Mouse (Mus musculus): Measurements from ENCODE around the gene Spocd1. TPM values are rescaled to one million over a fixed set of nuclear protein-coding genes. Genes with fewer than 3 reads are reported as not detected.

Spocd1 gene
- total RNA-seq, 1 experiment: 0.13 TPM

- no peak overlapping the region for H3K27ac ChIP-seq (ENCODE audit: insufficient read depth, low read depth, low read length, poor library complexity, severe bottlenecking)
- H3K4me3 ChIP-seq (ENCODE audit: insufficient read depth in 1 of 2, low read depth in 1 of 2, low read length in 2 of 2, poor library complexity in 1 of 2, severe bottlenecking in 1 of 2): no peak overlapping the region
- H3K4me1 ChIP-seq (ENCODE audit: control insufficient read depth in 2 of 2, insufficient read depth in 2 of 2, low read length in 2 of 2, poor library complexity in 1 of 2): no peaks in the 10 kb centered on the region
- no peak for DNase-seq (ENCODE audit: low read depth, low spot score)
- H3K9ac ChIP-seq (ENCODE audit: insufficient read depth, low read depth, low read length, poor library complexity, severe bottlenecking): no peak overlapping the region
- in situ Hi-C loops (cut with MboI; ENCODE audit: low sequenced_read_pairs in 2 of 2, unreplicated experiment in 2 of 2): loop anchor here in 1 of 2 experiments (5.0 kb wide), 1 partner anchor 142 kb away; no protein-coding TSS in a partner anchor
- H3K9me3 ChIP-seq (ENCODE audit: control insufficient read depth, insufficient read depth, low read depth, low read length): no peaks in the 10 kb centered on the region
- no peaks in the 10 kb centered on the region for H3K36me3 ChIP-seq (ENCODE audit: control insufficient read depth, insufficient read depth, low read length, poor library complexity, severe bottlenecking)
- no peak for TF ChIP-seq ZC3H11A (IDR thresholded peaks at IDR 0.05; ENCODE audit: borderline replicate concordance, low read depth, low read length)
- no peak for TF ChIP-seq CHD2 (IDR thresholded peaks at IDR 0.05; ENCODE audit: low read depth, low read length)
- no peak for TF ChIP-seq ZNF384 (IDR thresholded peaks at IDR 0.05; ENCODE audit: low read depth, low read length)
- no peak for TF ChIP-seq HCFC1 (IDR thresholded peaks at IDR 0.05; ENCODE audit: borderline replicate concordance, insufficient read depth, low read length)
- no peak for TF ChIP-seq MAFK (IDR thresholded peaks at IDR 0.05; ENCODE audit: insufficient read depth, low read depth, low read length)
These were observed 4.4 kb upstream of the Spocd1 start for GRCm38 (mm10) chr4:129924694-129925093.

DNA sequence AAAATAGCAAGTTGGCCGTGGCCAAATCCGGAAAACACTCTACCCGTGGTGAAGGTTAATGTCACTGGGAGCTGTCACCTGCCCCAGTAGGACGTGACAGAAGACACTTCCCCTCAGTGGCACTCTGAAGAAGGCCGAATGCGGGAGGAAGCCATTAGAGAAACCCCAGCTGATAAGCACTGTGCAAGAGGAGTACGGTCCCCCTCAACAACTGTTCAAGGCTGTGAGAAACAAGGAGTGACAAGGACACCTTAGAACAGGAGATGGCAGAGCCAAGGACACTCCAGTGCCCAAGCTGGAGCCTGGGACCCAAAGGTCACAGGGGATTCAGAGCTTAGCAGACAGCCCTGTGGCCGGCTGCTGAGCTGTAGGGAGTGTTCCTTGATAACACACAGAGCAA lies 2.5 kb upstream of the Spocd1 start:
- no peaks in the 10 kb centered on the region for H3K36me3 ChIP-seq (ENCODE audit: control insufficient read depth, insufficient read depth, low read length, poor library complexity, severe bottlenecking)
- H3K4me3 ChIP-seq (ENCODE audit: insufficient read depth in 1 of 2, low read depth in 1 of 2, low read length in 2 of 2, poor library complexity in 1 of 2, severe bottlenecking in 1 of 2): no peak overlapping the region
- in situ Hi-C loops (cut with MboI; ENCODE audit: low sequenced_read_pairs in 2 of 2, unreplicated experiment in 2 of 2): loop anchor here in 1 of 2 experiments (5.0 kb wide), 1 partner anchor 144 kb away; no protein-coding TSS in a partner anchor
- no peak overlapping the region for H3K9ac ChIP-seq (ENCODE audit: insufficient read depth, low read depth, low read length, poor library complexity, severe bottlenecking)
- TF ChIP-seq ZC3H11A (IDR thresholded peaks at IDR 0.05; ENCODE audit: borderline replicate concordance, low read depth, low read length) (no peak), HCFC1 (IDR thresholded peaks at IDR 0.05; ENCODE audit: borderline replicate concordance, insufficient read depth, low read length) (no peak), MAFK (IDR thresholded peaks at IDR 0.05; ENCODE audit: insufficient read depth, low read depth, low read length) (no peak)
- no peaks in the 10 kb centered on the region for H3K4me1 ChIP-seq (ENCODE audit: control insufficient read depth in 2 of 2, insufficient read depth in 2 of 2, low read length in 2 of 2, poor library complexity in 1 of 2)
- DNase-seq (ENCODE audit: low read depth, low spot score): no peak
- H3K27ac ChIP-seq (ENCODE audit: insufficient read depth, low read depth, low read length, poor library complexity, severe bottlenecking): no peak overlapping the region
- no peaks in the 10 kb centered on the region for H3K9me3 ChIP-seq (ENCODE audit: control insufficient read depth, insufficient read depth, low read depth, low read length)

GRCm38 (mm10) chr4:129927091-129927490 lies 2.0 kb upstream of the Spocd1 start:
- H3K9ac ChIP-seq (ENCODE audit: insufficient read depth, low read depth, low read length, poor library complexity, severe bottlenecking): no peak overlapping the region
- DNase-seq (ENCODE audit: low read depth, low spot score): no peak
- H3K36me3 ChIP-seq (ENCODE audit: control insufficient read depth, insufficient read depth, low read length, poor library complexity, severe bottlenecking): no peaks in the 10 kb centered on the region
- TF ChIP-seq MAFK (IDR thresholded peaks at IDR 0.05; ENCODE audit: insufficient read depth, low read depth, low read length): no peak
- TF ChIP-seq ZC3H11A (IDR thresholded peaks at IDR 0.05; ENCODE audit: borderline replicate concordance, low read depth, low read length): no peak
- no peak for TF ChIP-seq CHD2 (IDR thresholded peaks at IDR 0.05; ENCODE audit: low read depth, low read length)
- no peak for TF ChIP-seq HCFC1 (IDR thresholded peaks at IDR 0.05; ENCODE audit: borderline replicate concordance, insufficient read depth, low read length)
- no peak for TF ChIP-seq ZNF384 (IDR thresholded peaks at IDR 0.05; ENCODE audit: low read depth, low read length)
- H3K27ac ChIP-seq (ENCODE audit: insufficient read depth, low read depth, low read length, poor library complexity, severe bottlenecking): no peak overlapping the region
- in situ Hi-C loops (cut with MboI; ENCODE audit: low sequenced_read_pairs in 2 of 2, unreplicated experiment in 2 of 2): loop anchor here in 1 of 2 experiments (5.0 kb wide), 1 partner anchor 145 kb away; no protein-coding TSS in a partner anchor
- H3K9me3 ChIP-seq (ENCODE audit: control insufficient read depth, insufficient read depth, low read depth, low read length): no peaks in the 10 kb centered on the region
- H3K4me3 ChIP-seq (ENCODE audit: insufficient read depth in 1 of 2, low read depth in 1 of 2, low read length in 2 of 2, poor library complexity in 1 of 2, severe bottlenecking in 1 of 2): no peak overlapping the region
- no peaks in the 10 kb centered on the region for H3K4me1 ChIP-seq (ENCODE audit: control insufficient read depth in 2 of 2, insufficient read depth in 2 of 2, low read length in 2 of 2, poor library complexity in 1 of 2)

- Histone ChIP-seq H3K4me3 (ENCODE audit: insufficient read depth in 1 of 2, low read depth in 1 of 2, low read length in 2 of 2, poor library complexity in 1 of 2, severe bottlenecking in 1 of 2) (no peak overlapping the region), H3K27ac (ENCODE audit: insufficient read depth, low read depth, low read length, poor library complexity, severe bottlenecking) (no peak overlapping the region), H3K36me3 (ENCODE audit: control insufficient read depth, insufficient read depth, low read length, poor library complexity, severe bottlenecking) (no peaks in the 10 kb centered on the region), H3K9me3 (ENCODE audit: control insufficient read depth, insufficient read depth, low read depth, low read length) (no peaks in the 10 kb centered on the region), H3K9ac (ENCODE audit: insufficient read depth, low read depth, low read length, poor library complexity, severe bottlenecking) (no peak overlapping the region), H3K4me1 (ENCODE audit: control insufficient read depth in 2 of 2, insufficient read depth in 2 of 2, low read length in 2 of 2, poor library complexity in 1 of 2) (no peaks in the 10 kb centered on the region)
- DNase-seq (ENCODE audit: low read depth, low spot score): peak; percentile 59
- in situ Hi-C loops (cut with MboI; ENCODE audit: low sequenced_read_pairs in 2 of 2, unreplicated experiment in 2 of 2): loop anchor here in 1 of 2 experiments (5.0 kb wide), 1 partner anchor 146 kb away; no protein-coding TSS in a partner anchor
- TF ChIP-seq ZC3H11A (IDR thresholded peaks at IDR 0.05; ENCODE audit: borderline replicate concordance, low read depth, low read length) (peak; percentile 79; the same call in 1 of the 2 replicates), CHD2 (IDR thresholded peaks at IDR 0.05; ENCODE audit: low read depth, low read length) (no peak)
These were observed 811 bp upstream of the Spocd1 start for GRCm38 (mm10) chr4:129928124-129928751.

DNA sequence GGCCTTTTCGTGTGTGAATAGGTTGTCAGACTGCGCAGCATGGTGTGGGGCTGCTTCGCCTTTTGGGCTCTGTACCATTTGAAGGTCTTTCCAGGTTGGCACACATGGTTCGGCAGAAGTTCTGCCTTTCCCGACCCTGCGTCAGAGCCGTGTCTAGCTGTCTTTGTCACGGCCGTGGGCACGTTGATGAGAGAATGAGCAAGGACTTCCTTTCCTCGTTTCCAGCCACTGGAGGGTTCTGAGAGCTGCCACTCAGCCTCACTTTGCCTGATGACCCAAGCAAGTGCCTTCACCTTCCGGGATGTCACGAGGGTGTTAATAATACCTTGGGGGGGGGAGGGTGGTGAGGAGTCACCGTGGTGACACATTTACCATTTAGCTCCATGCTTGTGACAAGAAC lies 4.6 kb downstream of the Spocd1 start:
- in situ Hi-C loops (cut with MboI; ENCODE audit: low sequenced_read_pairs in 2 of 2, unreplicated experiment in 2 of 2): no loop called here
- TF ChIP-seq CHD2 (IDR thresholded peaks at IDR 0.05; ENCODE audit: low read depth, low read length) (no peak), ZC3H11A (IDR thresholded peaks at IDR 0.05; ENCODE audit: borderline replicate concordance, low read depth, low read length) (no peak), MAFK (IDR thresholded peaks at IDR 0.05; ENCODE audit: insufficient read depth, low read depth, low read length) (no peak), ZNF384 (IDR thresholded peaks at IDR 0.05; ENCODE audit: low read depth, low read length) (no peak), HCFC1 (IDR thresholded peaks at IDR 0.05; ENCODE audit: borderline replicate concordance, insufficient read depth, low read length) (no peak)
- no peak overlapping the region for H3K4me3 ChIP-seq (ENCODE audit: insufficient read depth in 1 of 2, low read depth in 1 of 2, low read length in 2 of 2, poor library complexity in 1 of 2, severe bottlenecking in 1 of 2)
- no peak overlapping the region for H3K9ac ChIP-seq (ENCODE audit: insufficient read depth, low read depth, low read length, poor library complexity, severe bottlenecking)
- H3K27ac ChIP-seq (ENCODE audit: insufficient read depth, low read depth, low read length, poor library complexity, severe bottlenecking): no peak overlapping the region
- no peaks in the 10 kb centered on the region for H3K36me3 ChIP-seq (ENCODE audit: control insufficient read depth, insufficient read depth, low read length, poor library complexity, severe bottlenecking)
- no peaks in the 10 kb centered on the region for H3K9me3 ChIP-seq (ENCODE audit: control insufficient read depth, insufficient read depth, low read depth, low read length)
- H3K4me1 ChIP-seq (ENCODE audit: control insufficient read depth in 2 of 2, insufficient read depth in 2 of 2, low read length in 2 of 2, poor library complexity in 1 of 2): no peaks in the 10 kb centered on the region
- no peak for DNase-seq (ENCODE audit: low read depth, low spot score)
